Mouse (Mus musculus) small intestine, adult 2 months (tissue): ENCODE results near the gene Uchl1.

Experiments used
- CTCF ChIP-seq: fragments of 200-500 bp; IDR thresholded peaks from 2 replicates; pipeline ENCODE4 v1.5.1; 2012; ENCODE audit warnings: low read depth, mild to moderate bottlenecking, control low read depth, inconsistent platforms, low read length, moderate library complexity, mixed read lengths; ENCODE audit not compliant: insufficient replicate concordance, insufficient read length; ENCODE audit errors: extremely low read depth
- POLR2A ChIP-seq: fragments of 200-500 bp; IDR thresholded peaks from 2 replicates; pipeline ENCODE4 v1.6.1; 2012; ENCODE audit warnings: low read depth, mild to moderate bottlenecking, control low read depth, inconsistent platforms, low read length, moderate library complexity

DNA sequence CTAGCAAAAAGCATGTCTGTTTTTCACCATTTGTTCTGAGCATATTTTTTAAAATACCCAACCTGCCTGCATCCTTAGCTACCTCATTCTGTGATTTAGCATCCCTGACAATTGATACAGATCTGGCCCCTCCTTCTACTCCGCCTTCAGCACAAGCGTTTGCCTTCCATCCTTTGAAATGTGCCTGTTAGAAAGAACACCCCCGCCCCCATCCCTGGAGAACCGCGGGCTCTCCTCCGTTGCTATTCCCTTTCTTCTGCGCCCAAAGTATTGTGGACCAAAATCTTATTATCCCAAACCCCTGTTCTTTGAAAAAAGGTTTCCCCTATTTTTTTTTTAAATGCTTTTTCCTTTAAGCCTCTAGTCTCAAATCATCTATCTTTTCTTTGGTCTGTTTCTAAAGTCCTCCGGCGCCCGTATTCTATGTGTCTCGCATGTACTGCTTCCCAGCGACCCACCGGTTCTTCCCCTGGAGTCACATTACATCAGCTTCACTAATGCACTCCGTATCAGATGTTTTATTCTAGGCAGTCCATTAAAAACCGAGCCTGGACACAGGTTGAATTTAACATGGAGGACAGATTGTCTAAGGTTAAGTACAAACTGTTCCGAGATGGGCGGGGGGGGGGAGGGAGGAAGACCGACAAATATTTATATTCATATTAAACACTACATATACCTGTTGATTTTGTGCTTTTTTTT is 551 bp upstream of the Uchl1 start:
- TF ChIP-seq POLR2A (no peak), CTCF (no peak)
